Mouse (Mus musculus) spleen, postnatal 14 days (tissue): ENCODE measurements around the gene Gm4181.
A peak's percentile ranks its signal among the peaks of the same experiment; 100 is the strongest.
"Not testable (repeated sequence)": the region's sequence is repeated elsewhere in the genome, so short reads cannot be mapped to it uniquely, and the experiment has no call there.

Source experiments
- DNase-seq, 2 experiments: peaks; one replicate each; pipeline ENCODE4 v3.0.0; 2021 to 2022; ENCODE audit warnings: low spot score in 2 of 2

The Gm4181 gene

DNA sequence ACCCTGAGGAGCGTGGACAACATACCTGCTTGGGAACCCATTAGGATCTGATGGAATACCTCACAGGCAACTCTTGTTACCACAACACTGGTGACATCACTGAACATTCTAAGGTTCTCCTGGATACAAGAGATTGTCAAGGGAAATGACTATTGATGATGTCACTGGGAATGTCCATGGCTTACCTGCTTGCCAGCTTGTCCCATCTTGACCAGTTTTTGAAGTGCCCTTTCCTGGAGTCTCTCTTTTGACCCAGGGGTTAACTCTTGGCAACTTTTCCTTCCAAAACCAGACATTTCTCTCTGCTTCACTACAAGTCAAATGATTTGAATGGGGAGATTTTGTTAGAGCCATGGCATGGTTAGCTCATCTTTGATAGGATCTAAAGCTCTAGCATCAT lies at the start of gene Gm4181:
Gene Gm4181 (minus strand): TSS at position 101 of the 400 bp plus-strand sequence.
- not testable (repeated sequence) for DNase-seq

DNA sequence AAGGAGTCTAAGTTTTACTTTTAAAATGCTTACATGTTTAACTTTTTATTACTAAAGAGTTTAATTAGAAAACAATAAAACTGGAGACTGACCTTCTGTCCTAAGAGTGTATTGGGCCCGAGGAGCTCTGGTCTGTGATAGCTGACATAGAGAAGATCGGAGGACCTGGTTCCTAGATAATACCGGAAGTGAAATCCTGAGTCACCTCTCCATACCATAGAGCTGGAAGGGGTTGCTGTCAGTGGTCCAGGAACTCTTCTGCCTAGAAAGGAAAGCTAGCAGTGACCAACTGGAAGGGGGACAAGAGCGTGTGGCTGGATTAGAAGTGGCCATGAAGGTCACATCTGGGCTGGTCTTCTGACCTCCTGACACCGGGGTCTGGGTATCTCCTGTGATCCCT lies 41.8 kb upstream of the Gm4181 start:
- DNase-seq: no peak

DNA sequence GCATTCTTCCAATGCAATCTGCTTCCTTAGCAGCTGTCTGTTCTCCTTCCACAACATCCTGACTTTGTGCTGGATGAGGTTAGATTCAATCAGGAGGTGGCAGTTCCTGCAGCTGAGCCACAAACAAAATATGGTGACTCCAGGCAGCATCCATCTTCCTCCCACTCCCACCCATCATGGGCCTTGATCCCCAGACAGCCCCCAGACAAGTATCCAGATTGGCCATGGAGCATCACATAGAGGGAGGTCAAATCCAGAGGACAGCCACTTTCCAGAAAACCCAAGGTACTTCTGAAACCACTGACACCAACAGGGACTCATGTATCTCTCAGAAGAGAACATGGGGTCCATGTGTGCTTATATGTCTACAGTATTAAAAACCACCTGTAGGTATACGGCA lies 3.0 kb downstream of the Gm4181 start:
- peak; percentile 8 to 21 for DNase-seq

DNA sequence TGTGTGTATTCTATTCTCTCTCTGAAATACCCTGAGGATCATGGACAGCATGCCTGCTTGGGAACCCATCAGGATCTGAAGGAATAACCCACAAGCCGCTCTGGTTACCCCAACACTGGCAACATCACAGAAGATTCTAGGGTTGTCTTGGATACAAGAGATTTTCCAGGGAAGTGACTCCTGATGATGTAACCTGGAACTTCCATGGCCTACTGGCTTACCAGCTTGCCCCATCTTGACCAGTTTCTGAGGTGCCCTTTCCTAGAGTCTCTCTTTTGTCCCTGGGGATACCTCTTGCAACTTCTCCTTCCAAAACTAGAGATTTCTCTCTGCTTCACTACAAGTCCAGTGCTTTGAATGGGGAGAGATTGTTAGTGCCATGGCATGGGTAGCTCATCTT lies 24.3 kb downstream of the Gm4181 start, which contains the start of gene Gm17078:
Gene Gm17078 (minus strand): TSS at position 101 of the 400 bp plus-strand sequence.
- DNase-seq: no peak

DNA sequence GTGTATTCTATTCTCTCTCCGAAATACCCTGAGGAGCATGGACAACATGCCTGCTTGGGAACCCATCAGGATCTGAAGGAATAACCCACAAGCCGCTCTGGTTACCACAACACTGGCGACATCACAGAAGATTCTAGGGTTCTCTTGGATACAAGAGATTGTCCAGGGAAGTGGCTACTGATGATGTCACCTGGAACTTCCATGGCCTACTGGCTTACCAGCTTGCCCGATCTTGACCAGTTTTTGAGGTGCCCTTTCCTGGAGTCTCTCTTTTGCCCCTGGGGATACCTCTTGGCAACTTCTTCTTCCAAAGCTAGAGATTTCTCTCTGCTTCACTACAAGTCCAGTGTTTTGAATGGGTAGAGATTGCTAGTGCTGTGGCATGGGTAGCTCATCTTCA lies 43.4 kb downstream of the Gm4181 start, which contains the start of gene Gm17174:
Gene Gm17174 (minus strand): TSS at position 101 of the 400 bp plus-strand sequence.
- DNase-seq: not testable (repeated sequence)
